Mouse (Mus musculus): Measurements from ENCODE around the gene Akp3. TPM values are rescaled to one million over a fixed set of nuclear protein-coding genes. Genes with fewer than 3 reads are reported as not detected.

Akp3 gene
- not detected for total RNA-seq (2021)

- DNase-seq (ENCODE audit: low spot score in 2 of 2), result no peak
- intact Hi-C loops (cut with DNase I), result no loop called here
Measured at GRCm38 (mm10) chr1:87124673-87125072, at the start of gene Akp3. Akp3 (plus strand) TSS chr1:87124973.

- no peak for DNase-seq (ENCODE audit: low spot score in 2 of 2)
- intact Hi-C loops (cut with DNase I), result no loop called here
Measured at GRCm38 (mm10) chr1:87086196-87086595, 38.6 kb upstream of the Akp3 start.

GRCm38 (mm10) chr1:87086964-87087363 lies 37.8 kb upstream of the Akp3 start:
- no peak for DNase-seq (ENCODE audit: low spot score in 2 of 2)
- intact Hi-C loops (cut with DNase I), result no loop called here

- intact Hi-C loops (cut with DNase I), result no loop called here
- no peak for DNase-seq (ENCODE audit: low spot score in 2 of 2)
Measured at GRCm38 (mm10) chr1:87089251-87089650, 35.5 kb upstream of the Akp3 start.

DNA sequence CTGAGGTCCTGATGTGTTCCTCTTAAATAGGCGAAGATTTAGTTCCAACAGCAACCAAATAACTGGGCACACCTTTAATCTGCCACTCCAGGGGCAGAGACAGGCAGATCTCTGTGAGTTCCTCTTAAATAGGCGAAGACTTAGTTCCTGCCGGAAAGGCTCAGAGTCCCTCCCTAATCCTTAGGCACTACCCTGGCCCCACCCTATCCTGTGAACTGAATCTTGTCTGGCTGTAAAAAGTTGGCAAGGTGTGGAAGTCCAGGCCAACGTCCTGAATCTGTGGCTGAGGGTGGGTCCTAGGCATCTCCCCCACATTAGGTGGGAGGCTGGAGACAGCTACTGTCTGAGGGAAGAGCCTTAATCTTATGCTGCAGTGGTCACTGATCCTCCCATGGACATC lies 34.9 kb upstream of the Akp3 start, which contains the start of gene Alppl2:
Gene Alppl2 (minus strand): TSS at position 101 of the 400 bp plus-strand sequence.
- DNase-seq (ENCODE audit: low spot score in 2 of 2), result no peak
- intact Hi-C loops (cut with DNase I), result no loop called here

DNA sequence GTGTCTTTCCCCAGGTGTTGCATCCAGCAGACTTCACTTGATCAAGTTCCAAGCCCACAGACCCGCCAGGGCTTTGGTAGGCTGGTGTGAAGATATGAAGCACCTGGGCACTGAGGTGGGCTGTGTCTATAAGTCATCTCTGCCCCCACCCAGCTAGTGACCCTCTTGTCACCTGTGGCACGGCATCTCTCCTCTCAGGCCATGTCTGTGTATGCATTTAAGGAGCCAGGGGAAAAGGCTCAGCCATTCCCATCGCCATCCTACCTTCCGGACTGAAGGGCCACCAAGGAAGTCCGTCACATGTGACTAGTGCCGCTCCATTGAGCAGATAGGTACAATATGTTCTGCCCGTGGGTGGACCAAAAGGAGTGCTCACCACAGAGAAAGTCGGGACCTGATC lies 29.1 kb upstream of the Akp3 start:
- intact Hi-C loops (cut with DNase I), result no loop called here
- no peak for DNase-seq (ENCODE audit: low spot score in 2 of 2)

- DNase-seq (ENCODE audit: low spot score in 2 of 2), result peak; percentile 18 to 20
- intact Hi-C loops (cut with DNase I), result loop anchor here (1.0 kb wide), 1 partner anchor 89 kb away; no protein-coding TSS in a partner anchor
Measured at GRCm38 (mm10) chr1:87098358-87098975, 26.3 kb upstream of the Akp3 start.

GRCm38 (mm10) chr1:87101411-87101810 lies 23.4 kb upstream of the Akp3 start, which contains the start of gene Alpi:
Alpi (minus strand) TSS chr1:87101606.
- intact Hi-C loops (cut with DNase I), result no loop called here
- DNase-seq (ENCODE audit: low spot score in 2 of 2), result no peak

GRCm38 (mm10) chr1:87102114-87102513 lies 22.7 kb upstream of the Akp3 start:
- DNase-seq (ENCODE audit: low spot score in 2 of 2), result no peak
- intact Hi-C loops (cut with DNase I), result no loop called here

- no peak for DNase-seq (ENCODE audit: low spot score in 2 of 2)
- intact Hi-C loops (cut with DNase I), result no loop called here
Measured at GRCm38 (mm10) chr1:87103936-87104335, 20.8 kb upstream of the Akp3 start.

GRCm38 (mm10) chr1:87106536-87106935 lies 18.2 kb upstream of the Akp3 start:
- DNase-seq (ENCODE audit: low spot score in 2 of 2), result no peak
- intact Hi-C loops (cut with DNase I), result no loop called here

DNA sequence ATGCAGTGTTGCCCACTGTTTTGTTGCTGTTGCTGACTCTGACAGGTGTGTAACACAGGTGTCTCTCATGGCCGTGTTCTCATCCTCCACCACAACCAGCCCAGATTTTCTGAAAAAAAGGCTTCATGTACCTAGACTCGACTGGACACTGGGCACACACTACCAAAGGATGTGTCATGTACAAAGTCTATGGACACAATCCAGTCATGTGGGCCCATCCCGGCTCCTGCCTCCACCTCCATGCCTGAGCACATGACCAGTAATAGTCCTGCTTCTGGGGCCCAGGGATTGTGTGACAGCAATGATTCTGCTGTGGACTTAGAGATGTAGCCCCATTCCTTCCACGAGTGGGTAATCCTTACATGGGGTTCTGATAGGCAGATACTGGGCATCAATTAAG lies 16.2 kb upstream of the Akp3 start:
- intact Hi-C loops (cut with DNase I), result no loop called here
- no peak for DNase-seq (ENCODE audit: low spot score in 2 of 2)

- intact Hi-C loops (cut with DNase I), result no loop called here
- DNase-seq (ENCODE audit: low spot score in 2 of 2), result no peak
Measured at GRCm38 (mm10) chr1:87111719-87112354, 12.9 kb upstream of the Akp3 start.

DNA sequence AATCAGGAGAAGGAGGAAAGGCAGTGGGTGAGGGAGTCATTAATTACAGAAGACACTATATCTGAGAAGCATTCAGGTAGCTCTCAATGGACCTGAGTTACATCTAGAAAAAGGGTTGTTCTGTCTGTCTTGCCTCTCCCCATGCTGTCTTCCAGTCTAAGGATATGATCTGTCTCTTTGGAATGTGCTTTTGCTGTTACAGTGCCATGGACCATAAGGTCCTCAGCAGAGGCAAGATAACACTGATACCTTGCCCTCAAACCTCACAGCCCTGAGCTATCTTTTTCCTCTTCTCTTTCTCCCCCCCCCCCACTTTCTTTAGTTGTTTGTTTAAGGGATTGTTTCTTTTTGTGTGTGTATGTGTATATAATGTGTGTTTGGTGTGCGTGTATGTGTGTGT lies 10.0 kb upstream of the Akp3 start:
- DNase-seq (ENCODE audit: low spot score in 2 of 2), result no peak
- intact Hi-C loops (cut with DNase I), result no loop called here

- peak; percentile 41 to 55 for DNase-seq (ENCODE audit: low spot score in 2 of 2)
- intact Hi-C loops (cut with DNase I), result no loop called here
Measured at GRCm38 (mm10) chr1:87127206-87128030, 2.6 kb downstream of the Akp3 start.

DNA sequence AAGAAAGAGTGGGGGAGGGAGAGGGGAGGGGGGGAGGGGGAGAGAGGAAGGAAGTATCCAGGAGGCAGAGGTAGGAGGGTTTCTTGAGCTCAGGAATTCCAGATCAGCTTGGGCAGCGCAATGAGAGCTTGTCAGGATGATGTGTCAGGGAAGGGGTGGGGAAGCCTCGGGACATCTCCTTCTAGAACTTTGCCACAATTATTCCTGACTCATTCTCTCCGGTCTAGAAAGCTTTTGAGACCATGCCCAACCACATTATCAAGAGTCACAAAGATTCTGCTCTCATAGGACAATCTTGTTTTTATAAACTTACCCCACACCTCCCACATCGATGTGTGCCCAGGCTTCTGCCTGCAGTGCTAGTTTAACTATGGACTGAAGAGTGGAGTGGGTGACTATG lies 7.0 kb downstream of the Akp3 start:
- intact Hi-C loops (cut with DNase I), result no loop called here
- no peak for DNase-seq (ENCODE audit: low spot score in 2 of 2)

GRCm38 (mm10) chr1:87141550-87141949 lies 16.8 kb downstream of the Akp3 start:
- DNase-seq (ENCODE audit: low spot score in 2 of 2), result no peak

GRCm38 (mm10) chr1:87142456-87142855 lies 17.7 kb downstream of the Akp3 start:
- intact Hi-C loops (cut with DNase I), result no loop called here
- peak in 1 of 2 experiments; percentile 9 for DNase-seq (ENCODE audit: low spot score in 2 of 2)

More at GRCm38 (mm10) chr1:87141550-87141949, 16.8 kb downstream of the Akp3 start:
- intact Hi-C loops (cut with DNase I), result no loop called here

GRCm38 (mm10) chr1:87143141-87143540 lies 18.4 kb downstream of the Akp3 start:
- no peak for DNase-seq (ENCODE audit: low spot score in 2 of 2)
- intact Hi-C loops (cut with DNase I), result no loop called here

- intact Hi-C loops (cut with DNase I), result no loop called here
- no peak for DNase-seq (ENCODE audit: low spot score in 2 of 2)
Measured at GRCm38 (mm10) chr1:87149422-87149821, 24.6 kb downstream of the Akp3 start.

GRCm38 (mm10) chr1:87151286-87151685 lies 26.5 kb downstream of the Akp3 start:
- DNase-seq (ENCODE audit: low spot score in 2 of 2), result no peak
- intact Hi-C loops (cut with DNase I), result no loop called here
